Mouse (Mus musculus): ENCODE data around the gene Lnx1.

The Lnx1 gene

DNA sequence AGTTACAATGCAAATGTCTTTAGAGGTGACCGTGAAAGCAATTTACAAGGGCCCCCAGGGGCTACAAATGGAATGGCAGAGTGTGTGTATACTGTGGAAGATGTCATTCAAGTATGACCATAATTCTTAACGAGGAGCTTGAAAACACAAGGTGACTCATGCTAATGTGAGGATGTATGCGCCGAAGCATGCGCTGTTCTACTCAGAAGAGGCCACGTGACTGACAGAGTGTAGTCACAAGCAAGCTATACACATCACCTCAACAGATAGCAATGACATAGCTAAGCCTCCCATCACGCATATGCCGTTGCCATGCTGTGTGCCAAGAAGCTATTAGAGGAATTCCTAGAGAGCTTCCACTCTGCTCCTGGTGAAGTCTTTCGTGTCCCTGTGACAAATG is 5.2 kb downstream of the Lnx1 start:
- no peak for DNase-seq (ENCODE audit: low spot score in 2 of 2)

DNA sequence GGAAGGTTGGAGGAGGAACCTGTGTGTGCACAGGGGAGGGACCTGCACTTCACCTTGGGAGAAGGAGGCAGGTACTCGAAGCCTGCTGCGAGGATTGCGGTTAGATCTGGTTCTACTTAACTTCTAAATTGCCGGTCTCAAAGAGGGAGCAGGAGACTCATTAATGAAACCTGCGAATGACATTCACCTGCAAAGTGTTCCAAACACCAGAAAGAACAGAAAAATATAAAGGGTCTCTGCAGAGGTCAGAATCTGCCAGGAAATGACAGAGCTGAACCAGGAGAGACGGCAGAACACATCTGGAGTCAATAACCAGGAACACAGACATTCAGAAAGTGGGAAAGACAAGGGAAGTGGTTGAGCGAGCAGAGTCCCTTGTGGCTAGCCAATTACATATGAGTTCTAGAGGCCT is 8.3 kb downstream of the Lnx1 start:
- DNase-seq (ENCODE audit: low spot score in 2 of 2): no peak

DNA sequence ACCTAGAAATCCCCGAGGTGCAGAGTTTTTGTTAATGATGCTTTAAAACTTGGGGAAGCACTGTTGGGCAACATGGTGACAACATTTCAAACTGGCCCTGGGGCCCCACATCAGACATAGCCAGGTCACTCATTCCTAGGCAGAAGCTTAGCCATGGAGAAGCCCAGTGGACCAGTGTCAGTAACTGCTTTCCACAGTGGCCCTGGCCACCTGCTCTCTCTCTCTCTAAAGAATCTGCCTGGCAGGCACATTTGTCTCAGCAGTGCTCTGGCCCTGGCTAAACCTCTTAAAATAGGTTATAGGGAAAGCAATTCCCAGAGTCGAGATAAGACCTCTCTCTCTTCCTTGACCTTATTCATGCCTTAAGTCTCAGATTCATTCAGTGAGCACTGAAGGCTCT is 8.9 kb downstream of the Lnx1 start:
- no peak for DNase-seq (ENCODE audit: low spot score in 2 of 2)

DNA sequence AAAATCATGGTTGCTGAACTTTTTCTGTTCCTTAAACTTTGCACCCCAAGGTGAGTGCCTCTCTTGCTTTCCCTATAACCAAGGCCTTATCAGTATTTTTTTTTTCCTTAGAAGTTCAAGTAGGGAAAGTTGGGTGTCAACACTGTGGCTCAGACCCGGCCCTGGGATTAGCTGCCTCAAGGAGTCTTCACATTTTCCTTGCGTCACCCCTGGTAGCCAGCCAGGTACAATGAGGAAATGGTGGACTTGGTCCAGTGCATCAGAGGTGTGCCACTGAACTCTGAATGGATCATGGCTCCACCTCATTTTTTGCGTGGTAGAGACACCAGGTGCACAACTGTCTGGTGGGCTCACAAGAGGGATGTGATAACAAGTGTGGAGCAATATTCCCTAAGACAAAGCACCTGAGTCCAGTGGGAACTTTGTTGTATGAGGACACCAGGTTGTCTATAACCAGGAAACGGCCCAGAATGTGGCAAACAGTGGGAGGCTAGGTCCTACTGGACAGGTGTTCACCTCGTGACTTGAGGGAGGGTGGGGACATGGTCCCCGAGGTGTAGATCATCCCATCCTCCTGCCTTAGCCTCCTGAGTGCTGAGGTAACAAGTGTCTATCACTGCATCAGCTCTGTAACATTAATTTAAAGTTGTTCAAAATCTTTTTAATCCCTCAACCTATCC is 10.2 kb downstream of the Lnx1 start:
- DNase-seq (ENCODE audit: low spot score in 2 of 2): no peak

DNA sequence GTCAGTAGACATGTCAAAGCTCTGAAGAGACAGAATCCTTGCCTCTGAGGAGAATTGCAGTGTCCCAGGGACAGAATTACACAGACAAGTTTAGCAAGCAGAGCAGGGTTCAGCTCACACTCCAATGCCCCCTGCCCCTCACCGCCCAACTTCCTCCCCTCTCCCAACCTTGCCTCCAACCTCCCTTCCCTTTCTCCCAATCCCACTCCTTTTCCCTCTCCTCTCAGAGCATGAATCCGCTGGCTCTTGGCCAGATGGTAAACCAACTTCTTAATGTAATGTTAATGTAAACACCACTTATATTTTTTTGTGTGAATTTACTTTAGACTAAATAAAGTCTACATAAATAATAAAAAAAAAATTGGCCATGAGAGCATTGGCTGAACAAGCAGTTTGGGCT is 13.9 kb downstream of the Lnx1 start:
- DNase-seq (ENCODE audit: low spot score in 2 of 2): no peak

DNA sequence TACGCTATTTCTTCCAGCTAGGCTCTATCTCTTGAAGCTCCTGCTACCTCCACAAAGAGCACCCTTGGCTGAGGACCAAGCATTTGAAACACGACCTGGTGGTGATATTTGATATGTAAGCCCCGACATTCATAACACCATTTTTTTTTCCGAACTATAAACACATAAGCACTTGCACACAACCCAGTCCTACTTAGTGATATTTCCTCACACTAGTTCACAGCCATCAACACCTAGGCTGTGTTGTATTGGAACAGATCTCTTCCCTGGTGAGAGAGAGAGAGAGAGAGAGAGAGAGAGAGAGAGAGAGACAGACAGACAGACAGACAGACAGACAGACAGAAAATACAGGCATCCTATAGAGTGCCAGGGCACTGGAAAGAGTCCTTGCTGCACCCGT is 17.8 kb downstream of the Lnx1 start:
- no peak for DNase-seq (ENCODE audit: low spot score in 2 of 2)

DNA sequence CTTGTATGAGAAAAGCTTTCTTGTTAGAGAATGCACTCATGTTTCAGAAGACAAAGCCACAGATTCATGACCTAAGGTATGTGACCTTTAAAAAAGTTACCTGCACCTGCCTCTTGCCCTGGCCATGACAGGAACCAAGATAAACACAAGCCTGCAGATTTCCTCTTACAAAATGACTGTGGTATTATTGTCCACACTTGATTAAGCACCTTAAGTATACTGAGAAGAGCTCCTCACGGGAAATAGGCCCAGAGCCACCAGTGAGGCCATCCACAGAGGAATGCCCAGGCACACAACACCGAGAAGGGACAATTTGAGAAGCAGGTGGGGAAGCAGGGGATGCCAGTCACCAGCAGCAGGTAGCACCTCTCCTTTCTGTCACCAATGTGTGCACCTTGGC is 18.9 kb downstream of the Lnx1 start:
- DNase-seq (ENCODE audit: low spot score in 2 of 2): no peak

DNA sequence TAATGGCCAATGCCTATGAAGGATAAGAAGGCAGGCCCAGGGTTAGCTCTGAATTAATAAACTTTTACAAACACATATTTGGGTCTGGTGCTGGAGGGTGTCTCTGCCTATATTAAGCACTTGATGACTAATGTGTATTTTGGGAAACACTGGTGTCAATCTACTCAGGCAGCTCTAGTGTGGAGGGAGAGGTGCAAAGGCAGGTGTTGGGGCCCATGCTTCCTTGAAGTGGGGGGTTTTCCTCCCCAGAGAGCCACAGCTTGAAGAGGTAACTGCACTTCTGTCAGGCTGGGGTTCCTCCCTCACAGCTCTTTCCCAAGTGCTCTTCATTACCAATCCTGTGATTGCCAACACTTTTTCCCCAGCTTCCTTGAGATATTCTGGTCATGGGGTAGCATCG is 20.0 kb downstream of the Lnx1 start:
- no peak for DNase-seq (ENCODE audit: low spot score in 2 of 2)

DNA sequence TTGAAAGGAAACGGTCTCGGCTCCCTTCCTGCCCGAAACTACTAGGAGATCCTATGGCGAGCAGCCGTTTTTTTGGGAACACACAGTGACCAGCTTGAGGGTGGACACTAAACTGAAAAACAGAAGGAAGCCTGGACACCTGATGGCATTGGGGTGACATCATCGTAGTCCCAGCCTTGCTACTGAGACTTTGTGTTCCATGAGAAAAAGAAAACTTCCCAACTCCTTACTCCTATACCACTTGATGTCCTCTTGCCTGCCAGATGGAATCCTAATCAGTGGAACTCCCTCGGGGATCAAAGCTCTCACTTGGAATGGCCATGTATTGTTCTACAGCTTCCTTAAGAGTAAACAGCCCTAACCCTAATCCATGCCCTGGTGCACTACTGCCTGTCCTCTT is 23.1 kb downstream of the Lnx1 start:
- DNase-seq (ENCODE audit: low spot score in 2 of 2): no peak

DNA sequence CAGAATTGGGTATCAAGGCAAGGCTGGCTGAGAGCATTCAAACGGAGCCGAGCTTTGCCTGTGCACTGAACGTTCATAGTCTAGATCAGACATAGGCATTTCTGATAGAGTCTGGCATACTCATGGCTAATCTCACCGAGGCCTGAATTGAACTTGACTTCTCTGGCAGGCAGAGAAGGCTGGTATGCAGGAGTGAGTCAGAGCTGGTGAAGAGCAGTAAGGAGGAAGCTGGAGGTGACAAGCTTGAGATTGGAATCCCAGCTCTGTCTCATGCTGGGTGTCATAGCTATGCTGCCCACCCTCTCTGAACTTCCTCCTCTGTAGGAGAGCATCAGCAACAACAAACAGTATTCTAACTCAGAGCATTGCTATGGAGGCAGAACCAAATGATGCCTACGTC is 24.0 kb downstream of the Lnx1 start:
- no peak for DNase-seq (ENCODE audit: low spot score in 2 of 2)

DNA sequence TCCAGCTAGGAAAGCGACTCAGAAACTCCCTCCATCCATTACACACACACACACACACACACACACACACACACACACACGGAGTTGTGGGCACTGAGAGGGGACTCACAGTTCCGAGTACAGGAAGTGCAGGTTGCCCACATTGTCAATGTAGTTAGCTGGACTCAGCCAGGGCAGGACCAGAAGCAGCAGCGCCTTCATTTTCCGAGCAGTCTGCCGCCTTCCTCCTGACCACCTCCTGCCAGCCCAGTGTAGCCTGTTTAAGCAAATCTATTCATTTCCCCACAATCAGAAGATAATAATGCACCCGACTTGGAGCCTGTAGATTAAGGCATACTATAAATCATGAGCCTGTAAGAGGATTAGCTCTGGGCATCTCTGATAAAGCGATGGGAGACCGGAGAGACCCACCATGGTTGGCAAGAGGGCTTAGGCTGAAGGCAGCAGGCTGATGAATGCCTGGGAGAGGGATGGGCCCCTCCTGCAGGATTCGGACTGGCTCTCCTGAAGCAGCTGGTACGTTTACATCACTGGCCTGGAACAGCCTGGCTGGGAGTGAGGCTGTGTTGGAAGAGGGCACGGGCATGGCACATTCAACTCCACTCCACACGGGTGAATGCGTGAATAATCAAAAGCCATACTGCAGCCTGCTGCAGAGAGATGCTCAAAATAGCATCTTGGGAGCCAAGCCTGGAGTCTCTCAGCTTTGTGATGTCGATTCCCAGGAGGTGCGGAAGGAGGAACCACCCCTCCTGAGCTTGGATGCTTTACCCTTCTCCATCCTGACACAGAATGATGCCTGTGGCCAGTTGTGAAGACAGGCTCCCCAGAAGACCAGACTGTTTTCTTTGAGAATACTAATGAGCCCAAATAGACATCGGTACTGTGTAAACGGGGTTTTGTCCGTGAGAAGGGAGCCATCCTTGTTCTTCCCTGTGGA is 25.0 kb downstream of the Lnx1 start:
- no peak for DNase-seq (ENCODE audit: low spot score in 2 of 2)

DNA sequence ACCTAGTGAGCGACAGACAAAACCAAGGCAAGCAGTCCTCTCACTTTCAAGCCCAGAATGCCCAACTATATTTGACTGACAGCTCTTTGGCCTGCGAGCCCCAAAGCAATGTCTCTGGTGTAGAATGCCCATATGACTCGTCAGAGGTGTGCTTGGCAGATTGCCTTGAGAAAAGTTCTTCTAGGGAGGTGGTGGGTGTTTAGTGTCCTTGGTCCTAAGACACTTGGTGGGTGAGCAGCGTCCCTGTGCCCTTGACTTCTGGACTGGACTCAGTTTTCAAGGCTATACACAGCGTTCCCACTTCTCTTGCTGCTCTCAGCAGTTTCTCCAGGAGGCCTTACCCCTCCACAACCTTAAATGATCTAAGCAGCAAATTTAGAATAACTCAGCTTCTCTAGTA is 30.2 kb downstream of the Lnx1 start:
- DNase-seq (ENCODE audit: low spot score in 2 of 2): no peak

DNA sequence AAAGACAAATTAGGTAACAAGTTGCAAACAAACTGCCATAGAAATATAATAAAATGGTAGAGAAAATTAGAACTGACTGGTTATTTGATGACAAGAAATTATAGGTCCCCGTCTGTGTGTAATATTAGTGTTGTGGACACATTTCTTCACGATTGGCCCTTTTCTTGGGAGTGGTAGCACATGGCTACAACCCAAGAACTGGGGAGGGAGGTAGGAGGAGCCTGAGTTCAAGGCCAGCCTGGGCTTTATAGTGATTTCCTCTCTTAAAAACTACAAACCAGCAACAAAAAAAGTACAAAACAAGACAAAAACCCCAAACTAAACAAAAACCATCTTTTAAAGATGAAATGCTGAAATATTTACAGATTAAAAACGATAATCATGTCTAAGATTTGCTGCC is 31.8 kb downstream of the Lnx1 start:
- DNase-seq (ENCODE audit: low spot score in 2 of 2): no peak

DNA sequence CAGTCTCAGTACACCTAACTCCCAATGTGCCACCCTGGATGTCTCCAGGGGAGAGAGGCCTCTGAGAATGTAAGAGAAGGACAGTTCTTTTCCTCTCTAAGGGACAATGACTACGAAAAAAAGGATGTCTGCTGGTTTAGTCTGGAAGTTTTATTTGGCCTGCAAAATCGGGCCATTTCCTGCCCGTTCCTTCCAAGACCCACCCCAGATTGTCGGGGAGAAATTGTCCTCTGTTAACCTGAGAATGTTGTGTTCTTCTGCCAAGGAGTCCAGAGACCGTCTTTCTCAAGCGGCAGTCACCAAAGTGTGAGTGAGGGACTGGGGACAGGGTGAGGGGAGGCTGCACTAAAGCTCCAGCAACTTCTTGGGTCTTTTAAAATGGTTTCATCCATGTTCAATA is 32.8 kb downstream of the Lnx1 start:
- no peak for DNase-seq (ENCODE audit: low spot score in 2 of 2)

DNA sequence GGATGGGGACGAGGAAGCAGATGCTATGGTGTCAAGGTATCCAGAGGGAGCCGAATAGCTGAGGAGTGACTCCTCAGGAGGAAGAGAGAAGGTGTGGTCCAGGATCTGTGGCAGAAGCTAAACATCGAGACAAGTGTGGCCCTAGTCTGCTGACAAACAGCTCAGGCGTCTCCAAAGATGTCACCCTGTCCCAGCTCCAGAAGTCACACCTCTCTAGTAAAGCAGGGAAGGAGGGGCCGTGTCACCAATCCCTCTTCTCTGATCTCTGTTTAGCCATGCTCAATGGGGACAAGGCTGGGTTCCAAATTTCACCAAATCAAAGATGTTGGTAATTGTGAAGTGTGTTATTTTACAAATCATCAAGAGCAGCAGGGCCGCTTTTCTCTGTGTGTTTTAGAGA is 33.8 kb downstream of the Lnx1 start:
- DNase-seq (ENCODE audit: low spot score in 2 of 2): no peak

DNA sequence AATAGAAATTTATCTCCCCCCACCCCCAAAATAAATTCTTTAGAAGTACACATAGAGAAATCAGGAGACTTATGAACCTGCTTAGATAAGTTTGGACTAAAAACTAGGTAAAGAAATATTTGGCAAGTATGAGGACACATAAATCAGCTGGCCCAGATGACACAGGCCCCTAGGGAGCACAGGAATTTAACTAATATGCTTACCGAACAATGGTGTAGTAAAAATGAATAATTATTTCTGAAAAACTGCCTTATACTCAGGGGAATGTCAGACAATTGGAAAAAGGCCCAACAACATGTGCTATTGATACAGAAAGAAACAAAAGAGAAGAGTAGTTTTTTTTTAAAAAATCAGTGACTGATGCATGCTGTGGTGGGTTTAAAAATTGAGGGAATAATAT is 40.1 kb downstream of the Lnx1 start:
- DNase-seq (ENCODE audit: low spot score in 2 of 2): no peak

DNA sequence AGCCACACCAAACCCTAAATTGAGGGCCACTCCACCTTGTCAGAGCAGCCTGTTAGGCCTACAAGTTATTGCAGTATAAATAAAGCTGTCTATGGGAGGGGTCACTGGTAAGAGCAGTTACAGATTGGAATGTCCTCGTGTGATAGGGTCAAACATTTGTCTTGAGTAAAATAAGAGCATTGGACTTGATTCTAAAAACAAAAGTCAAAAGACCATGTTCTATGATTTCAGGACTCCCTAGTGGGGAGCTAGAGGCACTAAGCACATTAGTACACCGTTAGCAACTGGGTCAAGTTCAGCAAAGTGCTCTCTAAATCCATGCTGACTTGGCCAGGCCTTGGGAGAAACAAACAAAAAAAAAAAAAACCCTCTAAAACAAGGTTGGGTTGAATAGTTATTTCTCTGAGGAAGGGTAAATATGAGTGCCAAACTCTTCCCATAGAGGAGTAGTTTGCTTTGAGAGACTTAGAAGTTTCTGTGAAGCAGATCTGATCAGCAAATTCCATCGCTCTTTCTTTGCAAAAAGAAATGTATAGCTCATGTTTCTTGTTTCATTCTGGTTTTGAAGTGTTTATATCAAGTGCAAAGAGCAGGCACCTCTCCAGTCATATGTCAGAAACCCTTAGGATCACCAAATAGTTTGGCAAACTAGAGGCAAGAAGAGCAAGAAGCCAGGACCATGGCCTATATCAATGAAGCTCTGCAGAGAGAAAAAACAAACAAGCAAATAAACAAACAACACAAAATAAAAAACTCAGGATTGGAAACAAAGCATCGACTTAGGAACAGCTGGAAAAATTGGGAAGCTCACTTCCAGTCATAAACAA is 40.8 kb downstream of the Lnx1 start:
- no peak for DNase-seq (ENCODE audit: low spot score in 2 of 2)

DNA sequence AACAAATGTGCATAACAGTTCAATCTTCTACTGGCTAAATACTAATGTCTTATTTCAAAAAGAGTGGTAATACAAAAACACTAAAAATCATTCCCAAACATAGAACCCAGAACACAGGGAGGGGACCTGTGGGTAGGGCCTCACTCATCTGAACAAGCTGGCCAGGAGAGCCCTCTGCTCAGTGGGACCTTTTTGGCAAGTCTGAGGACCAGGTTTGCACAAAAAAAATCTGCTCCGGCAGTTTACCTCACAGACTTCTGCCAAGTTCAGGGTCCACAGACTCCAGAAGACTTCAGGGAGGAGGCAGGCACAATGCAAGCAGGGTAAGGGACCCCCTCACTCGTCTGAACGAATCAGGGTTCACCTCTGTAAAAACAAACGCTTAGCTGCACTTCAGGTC is 42.9 kb downstream of the Lnx1 start:
- no peak for DNase-seq (ENCODE audit: low spot score in 2 of 2)

DNA sequence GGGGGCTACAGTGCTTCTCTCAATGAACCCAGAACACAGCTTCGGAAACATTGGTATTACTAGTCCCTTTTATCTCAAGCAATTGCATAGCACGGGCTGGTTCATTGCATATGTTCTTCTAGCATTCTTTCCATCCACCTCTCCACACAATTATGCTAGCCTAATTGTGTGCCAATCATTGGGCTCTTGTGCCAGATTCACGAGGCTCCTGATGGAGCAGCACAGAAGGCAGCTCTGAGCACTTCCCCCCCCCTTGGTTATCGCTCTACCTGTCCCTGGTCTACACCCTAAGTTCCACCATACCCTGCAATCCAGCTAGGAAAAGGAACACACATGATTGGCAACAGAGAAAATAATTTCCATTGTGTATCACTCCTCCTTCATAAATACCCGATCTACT is 43.4 kb downstream of the Lnx1 start:
- DNase-seq (ENCODE audit: low spot score in 2 of 2): no peak

DNA sequence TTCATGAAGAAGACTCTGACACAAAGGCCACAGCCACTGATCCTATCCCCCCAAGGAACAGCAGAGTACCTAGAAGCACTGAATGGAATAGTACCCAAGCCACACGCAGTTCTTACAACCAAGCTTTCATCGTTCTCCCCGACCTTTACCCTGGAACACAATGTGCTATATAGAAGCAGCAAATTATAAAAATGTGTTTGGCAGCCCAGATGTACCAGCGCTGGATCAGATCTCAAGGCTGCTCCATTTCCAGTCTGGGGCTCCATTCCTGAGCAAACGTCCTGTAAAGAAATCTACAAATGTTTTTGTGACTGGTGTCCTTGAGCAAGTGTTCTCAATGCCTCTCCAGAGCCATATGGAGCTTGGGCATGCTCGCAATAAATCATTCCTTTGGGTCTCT is 44.8 kb downstream of the Lnx1 start:
- no peak for DNase-seq (ENCODE audit: low spot score in 2 of 2)

DNA sequence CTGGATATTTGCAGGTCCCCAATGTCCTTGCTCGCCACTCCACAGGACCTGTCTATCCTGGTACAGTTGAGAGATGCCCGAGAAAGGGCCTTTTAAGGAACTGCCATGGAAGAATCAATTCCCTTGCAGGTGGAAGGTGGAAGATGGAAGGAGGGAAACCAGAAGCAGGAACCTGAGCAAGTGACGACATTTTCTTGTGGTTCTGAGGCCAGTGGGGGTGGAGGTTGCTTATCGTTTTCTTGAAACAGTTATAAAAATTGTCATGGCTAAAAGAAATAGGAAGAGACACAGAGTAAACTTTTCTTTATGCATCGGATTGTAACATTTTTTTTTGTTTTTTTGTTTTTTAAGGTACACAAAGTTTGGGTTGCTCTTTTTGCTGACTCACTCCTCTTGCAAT is 46.3 kb downstream of the Lnx1 start:
- DNase-seq (ENCODE audit: low spot score in 2 of 2): no peak

DNA sequence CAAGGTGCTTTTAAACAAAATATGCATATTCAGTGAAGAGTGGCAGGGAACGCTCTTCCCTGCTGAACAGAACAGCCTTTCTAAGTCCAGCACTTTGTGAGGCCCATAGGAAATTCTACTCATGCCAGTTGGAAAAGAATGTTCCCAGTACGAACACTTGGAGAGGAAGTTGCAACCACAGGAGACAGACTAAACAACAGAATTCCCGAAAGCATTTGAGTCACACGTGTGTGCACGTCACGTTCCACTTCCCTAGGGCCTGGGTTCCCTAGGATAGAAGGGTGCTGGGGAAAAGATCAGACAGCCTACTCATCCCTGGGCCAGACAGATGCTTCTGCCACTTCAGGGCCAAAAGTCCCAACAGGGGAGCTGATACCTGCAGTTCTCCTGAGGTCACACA is 48.2 kb downstream of the Lnx1 start:
- DNase-seq (ENCODE audit: low spot score in 2 of 2): no peak

DNA sequence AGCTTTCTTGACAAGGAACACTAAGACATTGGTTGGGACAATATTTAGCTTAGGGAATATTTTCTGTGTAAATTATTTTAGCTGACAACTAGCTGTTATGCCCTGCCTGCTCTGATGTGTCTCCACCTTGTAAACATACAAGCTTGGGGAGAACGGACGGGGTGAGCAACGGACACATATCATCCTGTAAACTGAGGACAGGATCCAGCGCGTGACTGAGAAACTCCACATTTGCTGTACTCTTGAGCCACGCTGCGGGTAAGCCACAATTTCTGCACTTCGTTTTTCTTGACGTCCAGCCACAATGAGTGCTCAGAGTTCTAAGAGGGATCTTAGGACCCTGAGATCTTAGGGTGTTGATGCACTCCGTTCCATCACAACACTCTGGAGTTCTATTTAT is 48.9 kb downstream of the Lnx1 start:
- no peak for DNase-seq (ENCODE audit: low spot score in 2 of 2)

Measured in spleen, postnatal 10 days (tissue).